Mouse (Mus musculus) neural tube, embryonic 14.5 days (tissue): ENCODE measurements around the gene Gm10065. TPM values are rescaled to one million over a fixed set of nuclear protein-coding genes. Genes with fewer than 3 reads are reported as not detected.
"Not testable (repeated sequence)": the region's sequence is repeated elsewhere in the genome, so short reads cannot be mapped to it uniquely, and the experiment has no call there.

Experiments
- ATAC-seq: fragments of 200-750 bp; cut with Nextera tagmentation; 2 replicates; pipeline ENCODE4 v1.8.0; 2017; ENCODE audit warnings: low read depth, mild to moderate bottlenecking, moderate TSS enrichment, moderate library complexity
- H3K27ac ChIP-seq: fragments of 300-500 bp; sonication (generic); 2 replicates; pipeline ENCODE4 v1.5.1; 2014; ENCODE audit warnings: low read depth, mild to moderate bottlenecking, control low read depth, low read length, moderate library complexity, mixed read lengths
- H3K27me3 ChIP-seq: fragments of 300-500 bp; sonication (generic); 2 replicates; pipeline ENCODE4 v1.6.1; 2014; ENCODE audit warnings: low read length; ENCODE audit not compliant: control insufficient read depth, insufficient read depth
- H3K36me3 ChIP-seq: fragments of 300-500 bp; sonication (generic); 2 replicates; pipeline ENCODE4 v1.6.1; 2014; ENCODE audit warnings: low read length, mixed read lengths; ENCODE audit not compliant: control insufficient read depth, insufficient read depth
- H3K4me1 ChIP-seq: fragments of 300-500 bp; sonication (generic); 2 replicates; pipeline ENCODE4 v1.6.1; 2014; ENCODE audit warnings: low read length; ENCODE audit not compliant: control insufficient read depth, insufficient read depth
- H3K4me2 ChIP-seq: fragments of 300-500 bp; sonication (generic); 2 replicates; pipeline ENCODE4 v1.6.1; 2014; ENCODE audit warnings: mild to moderate bottlenecking, low read depth, low read length, control low read depth
- H3K4me3 ChIP-seq: fragments of 300-500 bp; sonication (generic); 2 replicates; pipeline ENCODE4 v1.5.1; 2014; ENCODE audit warnings: low read depth, low read length, control low read depth, mixed read lengths
- H3K9ac ChIP-seq: fragments of 300-500 bp; sonication (generic); replicated peaks from 2 replicates; pipeline ENCODE4 v1.6.1; 2014; ENCODE audit warnings: low read depth, mild to moderate bottlenecking, control low read depth, low read length, mixed read lengths
- H3K9me3 ChIP-seq: fragments of 300-500 bp; sonication (generic); 2 replicates; pipeline ENCODE4 v1.6.1; 2016; ENCODE audit warnings: low read length; ENCODE audit not compliant: control insufficient read depth
- WGBS: fragments of 180-500 bp; shearing (Covaris S2); extraction: QIAGEN DNeasy Blood & Tissue Kit; methylation state at CpG from one replicate; pipeline ENCODE4 v1.1.7; 2014; 5-methylcytosine and 5-hydroxymethylcytosine counted together
- polyA plus RNA-seq: library from polyadenylated mRNA; unstranded; fragments of >200 nt; fragmentation: Nextera tagmentation; extraction: Ambion mirVana; gene quantifications from 2 replicates; pipeline ENCODE4 v1.2.1, GENCODE M21; 2014

Gene Gm10065
- not detected in 2 replicates for polyA plus RNA-seq

DNA sequence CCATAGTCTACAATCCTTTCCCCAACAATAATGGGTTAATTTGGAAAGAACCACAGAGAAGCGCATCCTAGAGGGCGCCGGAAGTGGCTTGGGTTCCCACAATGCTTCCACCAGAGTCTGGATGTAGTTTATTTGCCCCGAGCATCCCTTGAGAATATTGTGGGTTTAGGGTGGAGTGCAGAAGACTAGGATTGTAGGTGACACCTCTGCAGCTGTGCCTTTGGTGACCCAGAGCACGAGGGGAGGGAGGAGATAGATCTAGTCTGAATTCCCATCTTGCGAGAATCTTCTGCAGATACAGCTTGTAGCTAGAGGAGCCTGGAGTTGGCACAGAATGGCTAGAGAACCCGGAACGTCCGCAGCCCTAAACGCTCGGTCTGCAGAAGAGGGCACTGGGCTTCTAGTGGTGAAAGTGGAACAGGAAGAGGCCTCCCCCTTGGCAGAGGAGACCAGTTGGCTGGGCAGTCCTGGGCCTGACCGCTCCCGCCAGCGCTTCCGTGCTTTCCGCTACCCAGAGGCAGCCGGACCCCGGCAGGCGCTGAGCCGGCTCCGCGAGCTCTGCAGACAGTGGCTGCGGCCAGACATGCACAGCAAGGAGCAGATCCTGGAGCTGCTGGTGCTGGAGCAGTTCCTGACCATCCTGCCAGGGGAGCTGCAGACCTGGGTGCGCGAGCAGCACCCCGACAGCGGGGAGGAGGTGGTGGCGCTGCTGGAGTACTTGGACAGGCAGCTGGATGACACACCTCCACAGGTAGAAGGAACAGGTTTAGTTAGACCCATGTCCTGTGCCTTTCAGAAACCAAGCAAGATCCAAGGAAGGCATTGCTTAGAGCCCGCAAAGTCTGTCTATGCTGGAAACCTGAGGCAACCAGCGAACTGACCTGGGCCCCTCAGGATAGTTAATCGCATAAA is at the start of gene Gm10065, which contains the start of gene Zkscan4:
Gene Gm10065 (minus strand): TSS at position 683 of the 912 bp plus-strand sequence.
Gene Zkscan4 (plus strand): TSS at position 149 of the 912 bp plus-strand sequence.
- WGBS, result 6% methylated on average over 21 of the region's 31 CpGs

DNA sequence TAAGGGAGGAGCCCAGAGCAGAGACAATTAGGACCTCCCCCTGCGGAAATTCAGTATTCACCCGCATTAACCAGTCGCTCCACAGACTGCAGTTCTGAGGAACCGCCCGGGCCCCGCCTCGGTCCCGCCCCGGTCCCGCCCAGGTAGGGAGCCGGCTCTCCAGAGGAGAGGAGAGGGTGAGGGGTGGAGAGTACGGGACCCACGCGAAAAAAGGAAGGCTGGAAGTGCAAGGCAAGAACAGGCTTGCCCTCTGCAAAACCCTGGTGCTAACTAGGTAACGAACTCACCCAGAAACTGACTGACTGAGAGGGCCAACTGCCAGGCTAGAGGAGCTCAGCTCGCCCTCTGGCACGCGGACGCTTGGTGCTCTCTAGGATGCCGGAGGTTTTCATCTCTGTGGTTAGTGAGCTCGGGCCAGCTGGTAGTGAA is 27.0 kb upstream of the Gm10065 start:
- no peaks in the 10 kb centered on the region for H3K36me3 ChIP-seq
- peak overlapping the region; percentile 57 for H3K4me2 ChIP-seq
- whole genome bisulfite sequencing, result under 1% methylated on average over 21 of the region's 21 CpGs
- peak overlapping the region; percentile 56 for H3K4me3 ChIP-seq
- H3K4me1 ChIP-seq, result no peaks in the 10 kb centered on the region
- peak; percentile 99 for ATAC-seq
- H3K9ac ChIP-seq, result peak overlapping the region; percentile 55
- H3K9me3 ChIP-seq, result no peaks in the 10 kb centered on the region
- H3K27me3 ChIP-seq, result no peaks in the 10 kb centered on the region
- peak overlapping the region; percentile 59 for H3K27ac ChIP-seq

More for the DNA sequence above, at the start of gene Gm10065, which contains the start of gene Zkscan4:
- not testable (repeated sequence) for H3K9me3 ChIP-seq, H3K27me3 ChIP-seq, H3K36me3 ChIP-seq, H3K4me1 ChIP-seq
- Histone ChIP-seq H3K9ac (peak within 1 kb of the TSS; percentile 59), H3K4me2 (peak within 1 kb of the TSS; percentile 57), H3K4me3 (peak within 1 kb of the TSS; percentile 63), H3K27ac (peak within 1 kb of the TSS; percentile 75)
- ATAC-seq, result peak; percentile 94

DNA sequence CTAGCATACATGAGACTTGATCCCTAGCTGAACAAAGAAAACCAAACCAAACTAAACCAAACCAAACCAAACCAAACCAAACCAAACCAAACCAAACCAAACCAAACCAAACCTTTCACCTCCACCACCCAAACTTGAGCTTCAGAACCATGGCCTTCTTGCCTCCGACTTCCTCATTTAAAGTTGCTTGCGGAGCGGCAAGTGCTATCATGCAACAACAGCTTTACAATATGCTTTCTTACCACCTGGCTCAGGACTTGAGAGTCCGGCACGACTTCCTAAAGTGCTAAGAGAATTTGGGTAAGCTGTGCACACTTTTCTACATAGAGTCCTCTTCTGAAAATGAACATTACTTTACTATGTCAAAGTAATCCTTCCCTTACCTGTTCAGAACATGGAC is 23.1 kb upstream of the Gm10065 start:
- no peak overlapping the region for H3K4me3 ChIP-seq
- 84% methylated on average over 5 of the region's 5 CpGs for WGBS
- no peaks in the 10 kb centered on the region for H3K4me1 ChIP-seq
- ATAC-seq, result no peak
- H3K4me2 ChIP-seq, result no peak overlapping the region
- H3K9me3 ChIP-seq, result no peaks in the 10 kb centered on the region
- no peaks in the 10 kb centered on the region for H3K36me3 ChIP-seq
- no peak overlapping the region for H3K9ac ChIP-seq
- H3K27ac ChIP-seq, result no peak overlapping the region
- H3K27me3 ChIP-seq, result no peaks in the 10 kb centered on the region

DNA sequence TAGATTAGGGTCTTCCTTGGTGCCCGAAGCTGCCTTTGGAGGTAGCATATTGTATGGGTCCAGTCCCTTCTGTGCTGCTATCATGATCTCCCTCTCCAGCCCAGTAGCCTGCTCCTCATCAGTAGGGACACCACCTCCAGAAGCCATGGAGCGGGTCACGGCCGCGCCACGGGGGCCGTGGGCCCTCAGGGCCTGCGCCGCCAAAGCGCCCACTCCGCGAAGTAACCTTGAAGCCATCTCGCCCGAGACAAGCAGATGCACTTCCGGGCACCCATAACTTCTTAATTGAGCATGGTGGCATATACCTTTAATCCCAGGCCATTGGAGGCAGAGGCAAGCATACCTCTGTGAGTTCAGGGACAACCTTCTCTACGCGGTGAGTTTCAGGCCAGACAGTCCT is 21.9 kb upstream of the Gm10065 start, which contains the start of gene Gm11273:
Gene Gm11273 (minus strand): TSS at position 237 of the 400 bp plus-strand sequence.
- not testable (repeated sequence) for ATAC-seq, H3K9ac ChIP-seq, H3K27ac ChIP-seq, H3K27me3 ChIP-seq, H3K4me3 ChIP-seq, H3K4me1 ChIP-seq, H3K4me2 ChIP-seq, H3K9me3 ChIP-seq, H3K36me3 ChIP-seq
- WGBS, result 94% methylated on average over 17 of the region's 17 CpGs

DNA sequence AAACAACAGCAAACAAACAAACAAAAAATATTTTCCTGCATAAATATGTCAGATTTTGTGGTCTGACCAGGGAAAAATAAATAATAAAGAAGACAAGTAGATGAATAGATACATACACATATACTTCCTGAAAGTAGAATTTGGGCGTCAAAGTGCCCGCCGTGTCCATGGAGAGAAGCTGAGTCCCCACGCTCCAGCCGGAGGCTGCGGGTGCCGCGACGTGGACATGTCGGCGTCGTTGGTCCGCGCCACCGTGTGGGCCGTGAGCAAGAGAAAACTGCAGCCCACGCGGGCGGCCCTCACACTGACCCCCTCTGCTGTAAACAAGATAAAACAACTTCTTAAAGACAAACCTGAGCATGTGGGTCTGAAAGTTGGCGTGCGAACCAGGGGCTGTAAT is 15.8 kb upstream of the Gm10065 start, which contains the start of gene AK157302:
Gene AK157302 (plus strand): TSS at position 144 of the 400 bp plus-strand sequence.
- H3K9me3 ChIP-seq, result no peaks in the 10 kb centered on the region
- H3K27ac ChIP-seq, result no peak within 1 kb of the TSS
- H3K4me3 ChIP-seq, result no peak within 1 kb of the TSS
- no peaks in the 10 kb centered on the region for H3K36me3 ChIP-seq
- H3K4me1 ChIP-seq, result no peaks in the 10 kb centered on the region
- no peaks in the 10 kb centered on the region for H3K27me3 ChIP-seq
- 95% methylated on average over 21 of the region's 21 CpGs for WGBS
- no peak within 1 kb of the TSS for H3K9ac ChIP-seq
- no peak for ATAC-seq
- no peak within 1 kb of the TSS for H3K4me2 ChIP-seq

DNA sequence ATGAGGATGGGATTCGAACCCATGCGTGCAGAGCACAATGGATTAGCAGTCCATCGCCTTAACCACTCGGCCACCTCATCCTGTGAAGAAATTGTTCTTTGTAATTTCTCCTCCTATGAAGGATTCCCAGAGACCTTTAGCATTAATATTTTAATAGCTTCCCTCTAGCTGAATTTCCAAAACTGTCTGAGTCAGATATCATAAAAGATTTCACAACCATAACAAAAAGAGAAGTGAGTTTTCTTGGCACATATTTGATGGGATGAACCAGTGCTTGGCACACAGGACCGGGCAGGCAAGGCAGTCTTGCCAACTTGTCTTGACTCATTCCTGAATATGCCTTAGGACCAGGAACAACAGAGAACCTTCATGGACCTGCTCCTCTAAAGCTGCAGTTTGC is 13.6 kb upstream of the Gm10065 start:
- no peak overlapping the region for H3K27ac ChIP-seq
- H3K9ac ChIP-seq, result no peak overlapping the region
- ATAC-seq, result no peak
- WGBS, result 91% methylated on average over 5 of the region's 5 CpGs
- H3K27me3 ChIP-seq, result no peaks in the 10 kb centered on the region
- H3K36me3 ChIP-seq, result no peaks in the 10 kb centered on the region
- H3K4me1 ChIP-seq, result no peaks in the 10 kb centered on the region
- H3K9me3 ChIP-seq, result no peaks in the 10 kb centered on the region
- no peak overlapping the region for H3K4me2 ChIP-seq
- H3K4me3 ChIP-seq, result no peak overlapping the region

DNA sequence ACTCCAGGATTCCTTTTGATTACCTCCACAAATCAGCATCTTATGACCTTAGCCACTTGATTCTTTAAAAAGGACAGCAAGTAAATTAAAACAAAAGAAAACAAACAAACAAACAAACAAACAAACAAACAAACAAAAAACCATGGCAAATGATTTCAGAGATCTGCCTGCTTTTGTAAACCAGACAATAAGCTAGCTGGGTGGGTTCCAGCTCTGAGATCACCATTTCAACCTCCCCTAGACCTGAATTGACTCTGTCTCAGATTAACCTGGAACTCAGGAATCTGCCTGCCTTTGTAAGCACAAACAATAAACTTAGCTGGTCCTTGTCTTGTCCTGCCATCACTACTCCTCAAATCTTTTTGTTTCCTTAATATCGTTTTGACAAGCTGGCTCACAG is 7.6 kb upstream of the Gm10065 start:
- no peaks in the 10 kb centered on the region for H3K27me3 ChIP-seq
- H3K27ac ChIP-seq, result no peak overlapping the region
- ATAC-seq, result no peak
- no peak overlapping the region for H3K9ac ChIP-seq
- no peaks in the 10 kb centered on the region for H3K4me1 ChIP-seq
- H3K4me2 ChIP-seq, result no peak overlapping the region
- H3K9me3 ChIP-seq, result no peaks in the 10 kb centered on the region
- 92% methylated on average over 1 of the region's 1 CpGs for WGBS
- H3K4me3 ChIP-seq, result no peak overlapping the region
- H3K36me3 ChIP-seq, result peaks cover 11% of the 10 kb centered on the region; the same call in 1 of the 2 replicates

DNA sequence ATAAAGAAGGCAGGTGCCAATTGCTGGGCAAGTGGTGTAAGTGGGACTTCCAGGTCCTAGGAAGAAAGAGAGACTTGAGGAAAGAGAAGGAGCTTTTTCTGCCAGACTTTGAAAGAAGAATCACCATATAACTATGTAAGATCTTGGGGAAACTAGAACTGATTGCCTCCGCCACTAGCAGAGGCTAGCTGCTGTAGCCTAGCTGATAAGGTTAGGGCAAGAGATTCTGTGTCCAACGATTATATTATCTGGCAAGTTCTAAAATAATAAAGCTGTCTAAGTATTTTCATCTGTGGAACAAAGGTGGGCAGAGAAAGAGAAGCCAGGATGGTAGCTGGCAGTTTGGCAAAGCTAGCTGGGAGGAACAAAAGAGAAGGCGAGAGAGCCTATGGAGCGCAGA is 6.8 kb downstream of the Gm10065 start:
- ATAC-seq, result no peak
- H3K9ac ChIP-seq, result no peak overlapping the region
- 28% methylated on average over 4 of the region's 4 CpGs for WGBS

DNA sequence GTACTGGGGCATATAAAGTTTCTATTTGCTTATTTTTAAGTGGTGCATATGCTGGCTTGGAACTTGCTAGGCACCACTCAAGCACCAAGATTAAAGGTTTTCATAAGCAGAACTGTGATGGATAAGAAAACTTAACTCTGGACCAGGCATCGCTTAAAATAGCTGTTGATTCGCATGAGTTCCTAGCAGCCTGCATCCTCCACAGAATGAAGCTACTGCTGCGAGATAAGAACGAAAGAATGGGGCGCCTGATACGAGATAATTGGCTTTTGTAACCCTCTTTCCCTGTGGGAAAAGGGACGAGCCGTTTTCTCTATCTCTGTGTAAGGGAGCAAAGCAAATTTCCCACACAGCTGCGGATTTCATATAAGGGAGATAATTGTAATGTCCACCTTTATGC is 10.1 kb downstream of the Gm10065 start:
- WGBS, result 38% methylated on average over 9 of the region's 9 CpGs
- ATAC-seq, result no peak
- no peaks in the 10 kb centered on the region for H3K9me3 ChIP-seq

More for the DNA sequence above, 6.8 kb downstream of the Gm10065 start:
- Histone ChIP-seq H3K27ac (no peak overlapping the region), H3K4me2 (no peak overlapping the region), H3K4me1 (no peaks in the 10 kb centered on the region), H3K36me3 (no peaks in the 10 kb centered on the region), H3K27me3 (no peaks in the 10 kb centered on the region), H3K9me3 (no peaks in the 10 kb centered on the region), H3K4me3 (no peak overlapping the region)

More for the DNA sequence above, 10.1 kb downstream of the Gm10065 start:
- Histone ChIP-seq H3K36me3 (no peaks in the 10 kb centered on the region), H3K4me3 (no peak overlapping the region), H3K27me3 (no peaks in the 10 kb centered on the region), H3K9ac (no peak overlapping the region), H3K27ac (no peak overlapping the region), H3K4me1 (no peaks in the 10 kb centered on the region), H3K4me2 (peak overlapping the region; percentile 71)
